Mouse (Mus musculus) intestine, embryonic 15.5 days (tissue): Measurements from ENCODE around the gene Oasl1. TPM values are rescaled to one million over a fixed set of nuclear protein-coding genes. Genes with fewer than 3 reads are reported as not detected.

Experiments
- ATAC-seq: fragments of 200-750 bp; cut with Nextera tagmentation; 2 replicates; pipeline ENCODE4 v1.8.0; 2017; ENCODE audit warnings: moderate TSS enrichment, moderate library complexity
- H3K27ac ChIP-seq: fragments of 300-500 bp; sonication (generic); 2 replicates; pipeline ENCODE4 v1.5.1; 2015; ENCODE audit warnings: mild to moderate bottlenecking, inconsistent platforms
- H3K27me3 ChIP-seq: fragments of 300-500 bp; sonication (generic); replicated peaks from 2 replicates; pipeline ENCODE4 v1.6.1; 2015; ENCODE audit warnings: inconsistent platforms
- H3K36me3 ChIP-seq: fragments of 300-500 bp; sonication (generic); 2 replicates; pipeline ENCODE4 v1.6.1; 2015; ENCODE audit warnings: inconsistent platforms
- H3K4me1 ChIP-seq: fragments of 300-500 bp; sonication (generic); replicated peaks from 2 replicates; pipeline ENCODE4 v1.6.1; 2015; ENCODE audit warnings: inconsistent platforms
- H3K4me2 ChIP-seq: fragments of 300-500 bp; sonication (generic); replicated peaks from 2 replicates; pipeline ENCODE4 v1.6.1; 2015; ENCODE audit warnings: mild to moderate bottlenecking, inconsistent platforms
- H3K4me3 ChIP-seq: fragments of 300-500 bp; sonication (generic); replicated peaks from 2 replicates; pipeline ENCODE4 v1.5.1; 2015; ENCODE audit warnings: inconsistent platforms
- H3K9ac ChIP-seq: fragments of 300-500 bp; sonication (generic); 2 replicates; pipeline ENCODE4 v1.6.1; 2015; ENCODE audit warnings: inconsistent platforms
- H3K9me3 ChIP-seq: fragments of 300-500 bp; sonication (generic); 2 replicates; pipeline ENCODE4 v1.6.1; 2016; ENCODE audit warnings: inconsistent platforms
- WGBS: fragments of 180-500 bp; shearing (Covaris S2); methylation state at CpG from one replicate; pipeline ENCODE4 v1.1.7; 2015; 5-methylcytosine and 5-hydroxymethylcytosine counted together
- polyA plus RNA-seq: library from polyadenylated mRNA; unstranded; fragments of >200 nt; fragmentation: Nextera tagmentation; extraction: Ambion mirVana; gene quantifications from 2 replicates; pipeline ENCODE4 v1.2.1, GENCODE M21; 2015

Oasl1 gene
- polyA plus RNA-seq, 1 experiment from 2014 or later, result 2.3 TPM

DNA sequence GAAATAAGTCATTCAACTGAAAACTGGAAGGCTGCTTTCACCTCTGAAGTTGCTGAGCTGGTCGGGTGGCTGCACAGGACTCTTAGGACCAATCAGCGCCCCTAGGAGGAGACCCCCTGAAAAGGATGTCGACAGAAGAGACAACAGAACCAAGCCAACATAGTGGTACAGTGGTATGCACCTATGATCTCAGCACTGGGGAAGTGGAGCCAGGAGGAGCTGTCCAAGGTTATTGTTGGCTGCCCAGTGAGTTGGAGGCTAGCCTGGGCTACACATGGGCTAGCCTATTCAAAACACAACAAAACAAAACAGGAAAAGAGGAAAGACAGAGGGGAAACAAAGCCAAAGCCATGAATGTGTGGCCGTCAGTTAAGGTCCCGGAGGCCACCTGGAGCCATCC, 35.0 kb downstream of the Oasl1 start:
- Histone ChIP-seq H3K27ac (no peak overlapping the region), H3K4me2 (no peak overlapping the region), H3K9me3 (no peaks in the 10 kb centered on the region), H3K27me3 (no peaks in the 10 kb centered on the region), H3K36me3 (no peaks in the 10 kb centered on the region), H3K9ac (no peak overlapping the region), H3K4me1 (0 out of 2 replicates have a peak, but pooled peaks cover 4% of the 10 kb centered on the region), H3K4me3 (no peak overlapping the region)
- no peak for ATAC-seq
- 85% methylated on average over 5 of the region's 5 CpGs for WGBS

GRCm38 (mm10) chr5:114961590-114962360, 38.7 kb downstream of the Oasl1 start:
- H3K9ac ChIP-seq, result no peak overlapping the region
- H3K9me3 ChIP-seq, result no peaks in the 10 kb centered on the region
- H3K27me3 ChIP-seq, result no peaks in the 10 kb centered on the region
- H3K4me1 ChIP-seq, result 0 out of 2 replicates have a peak, but pooled peaks cover 4% of the 10 kb centered on the region
- no peak for ATAC-seq
- H3K36me3 ChIP-seq, result no peaks in the 10 kb centered on the region
- H3K4me3 ChIP-seq, result no peak overlapping the region
- WGBS, result 52% methylated on average over 4 of the region's 4 CpGs
- H3K4me2 ChIP-seq, result no peak overlapping the region
- H3K27ac ChIP-seq, result no peak overlapping the region

GRCm38 (mm10) chr5:114964315-114964966, 41.4 kb downstream of the Oasl1 start:
- no peaks in the 10 kb centered on the region for H3K9me3 ChIP-seq
- no peaks in the 10 kb centered on the region for H3K27me3 ChIP-seq
- H3K4me3 ChIP-seq, result peak overlapping the region; percentile 15; the same call in 1 of the 2 replicates
- ATAC-seq, result peak; percentile 74
- peak overlapping the region; percentile 90 for H3K27ac ChIP-seq
- 33% methylated on average over 7 of the region's 7 CpGs for WGBS
- H3K9ac ChIP-seq, result no peak overlapping the region
- H3K36me3 ChIP-seq, result no peaks in the 10 kb centered on the region
- H3K4me2 ChIP-seq, result peak overlapping the region; percentile 50
- H3K4me1 ChIP-seq, result peaks cover 10% of the 10 kb centered on the region; the same call in 1 of the 2 replicates

GRCm38 (mm10) chr5:114964967-114965898, 42.2 kb downstream of the Oasl1 start:
- peak; percentile 83 for ATAC-seq
- no peaks in the 10 kb centered on the region for H3K9me3 ChIP-seq
- no peaks in the 10 kb centered on the region for H3K36me3 ChIP-seq
- WGBS, result 36% methylated on average over 17 of the region's 17 CpGs
- peak overlapping the region; percentile 50 for H3K4me2 ChIP-seq
- peak overlapping the region; percentile 15 for H3K4me3 ChIP-seq
- H3K9ac ChIP-seq, result peak overlapping the region; percentile 8; the same call in 1 of the 2 replicates
- H3K4me1 ChIP-seq, result peaks cover 10% of the 10 kb centered on the region; the same call in 1 of the 2 replicates
- H3K27me3 ChIP-seq, result no peaks in the 10 kb centered on the region
- peak overlapping the region; percentile 90 for H3K27ac ChIP-seq

GRCm38 (mm10) chr5:114967523-114968268, 44.7 kb downstream of the Oasl1 start:
- H3K4me1 ChIP-seq, result peaks cover 8% of the 10 kb centered on the region; the same call in 1 of the 2 replicates
- 31% methylated on average over 14 of the region's 14 CpGs for WGBS
- no peak for ATAC-seq
- H3K9ac ChIP-seq, result peak overlapping the region; percentile 41
- H3K4me3 ChIP-seq, result peak overlapping the region; percentile 47
- H3K27me3 ChIP-seq, result no peaks in the 10 kb centered on the region
- H3K36me3 ChIP-seq, result no peaks in the 10 kb centered on the region
- peak overlapping the region; percentile 58 for H3K4me2 ChIP-seq
- peak overlapping the region; percentile 92 for H3K27ac ChIP-seq
- no peaks in the 10 kb centered on the region for H3K9me3 ChIP-seq

DNA sequence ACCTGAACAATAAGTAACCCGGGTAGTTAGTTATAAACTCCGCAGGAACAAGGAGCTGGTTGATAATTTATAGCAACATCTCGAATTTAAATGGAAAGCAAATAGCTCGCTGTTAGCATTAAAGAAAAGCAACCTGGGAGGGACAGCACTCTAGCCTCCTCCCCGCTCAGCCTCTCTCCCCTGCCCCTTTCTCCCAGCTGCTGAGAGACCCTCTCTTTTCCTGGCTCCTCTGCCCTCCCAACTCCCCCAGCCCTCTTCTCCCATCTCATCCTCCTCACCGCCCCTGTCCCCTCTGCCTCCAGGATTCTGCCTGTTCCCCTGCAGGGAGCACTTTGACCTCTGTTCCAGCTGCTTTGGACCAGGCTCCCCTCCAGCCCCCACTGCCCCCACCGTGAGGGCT, 45.6 kb downstream of the Oasl1 start:
- Histone ChIP-seq H3K27ac (peak overlapping the region; percentile 92), H3K4me1 (peaks cover 8% of the 10 kb centered on the region; the same call in 1 of the 2 replicates), H3K4me3 (peak overlapping the region; percentile 47), H3K9ac (peak overlapping the region; percentile 68), H3K36me3 (no peaks in the 10 kb centered on the region), H3K4me2 (peak overlapping the region; percentile 58), H3K9me3 (no peaks in the 10 kb centered on the region), H3K27me3 (no peaks in the 10 kb centered on the region)
- ATAC-seq, result peak; percentile 4; the same call in 1 of the 2 replicates
- WGBS, result 21% methylated on average over 7 of the region's 7 CpGs

- H3K9ac ChIP-seq, result peak overlapping the region; percentile 68
- H3K4me3 ChIP-seq, result peak overlapping the region; percentile 47
- H3K27ac ChIP-seq, result peak overlapping the region; percentile 92
- H3K36me3 ChIP-seq, result no peaks in the 10 kb centered on the region
- peak overlapping the region; percentile 58 for H3K4me2 ChIP-seq
- no peaks in the 10 kb centered on the region for H3K27me3 ChIP-seq
- peaks cover 8% of the 10 kb centered on the region; the same call in 1 of the 2 replicates for H3K4me1 ChIP-seq
- peak; percentile 38 for ATAC-seq
- 10% methylated on average over 4 of the region's 4 CpGs for WGBS
- no peaks in the 10 kb centered on the region for H3K9me3 ChIP-seq
Measured at GRCm38 (mm10) chr5:114969064-114969463, 46.0 kb downstream of the Oasl1 start.

DNA sequence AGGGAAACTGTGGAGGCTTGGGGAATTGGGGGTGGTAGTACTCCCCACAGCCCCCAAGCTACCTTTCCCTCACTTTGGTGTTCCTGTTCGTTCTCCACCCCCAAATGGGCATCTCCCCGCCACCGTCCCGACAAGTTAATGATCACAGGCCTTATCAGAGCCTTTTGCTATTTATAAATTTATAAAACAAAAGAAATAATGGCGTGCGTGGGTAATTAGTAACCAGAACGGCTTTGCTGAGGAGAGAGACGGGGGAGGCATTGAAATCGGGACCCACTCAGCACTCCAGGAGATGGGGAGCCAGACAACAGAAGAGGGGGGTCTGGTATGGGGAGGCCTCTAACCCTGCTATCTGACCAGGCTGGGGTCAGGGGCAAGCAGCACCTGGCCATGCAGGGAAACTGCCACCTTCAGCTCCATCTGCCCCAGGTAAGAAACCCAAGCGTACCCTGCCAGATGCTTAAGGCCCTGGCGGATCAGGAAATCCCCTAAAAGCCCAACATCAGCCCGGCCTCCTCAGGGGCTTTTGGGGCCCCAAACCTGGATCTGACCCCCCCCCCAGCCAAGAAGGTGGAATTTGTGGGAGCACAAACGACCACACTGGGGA, 46.7 kb downstream of the Oasl1 start:
- Histone ChIP-seq H3K9ac (peak overlapping the region; percentile 68), H3K27ac (peak overlapping the region; percentile 92), H3K4me1 (peaks cover 8% of the 10 kb centered on the region; the same call in 1 of the 2 replicates), H3K9me3 (no peaks in the 10 kb centered on the region), H3K4me3 (peak overlapping the region; percentile 47), H3K27me3 (no peaks in the 10 kb centered on the region), H3K4me2 (peak overlapping the region; percentile 58), H3K36me3 (no peaks in the 10 kb centered on the region)
- 46% methylated on average over 13 of the region's 13 CpGs for WGBS
- no peak for ATAC-seq

- H3K27ac ChIP-seq, result peak within 1 kb of the TSS; percentile 92
- WGBS, result 47% methylated on average over 17 of the region's 17 CpGs
- H3K36me3 ChIP-seq, result no peaks in the 10 kb centered on the region
- no peaks in the 10 kb centered on the region for H3K9me3 ChIP-seq
- H3K4me2 ChIP-seq, result peak within 1 kb of the TSS; percentile 37
- peak; percentile 77 for ATAC-seq
- H3K9ac ChIP-seq, result peak within 1 kb of the TSS; percentile 68
- H3K4me3 ChIP-seq, result peak within 1 kb of the TSS; percentile 47
- H3K27me3 ChIP-seq, result no peaks in the 10 kb centered on the region
- H3K4me1 ChIP-seq, result peaks cover 8% of the 10 kb centered on the region; the same call in 1 of the 2 replicates
Measured at GRCm38 (mm10) chr5:114970824-114971227, 47.8 kb downstream of the Oasl1 start, which contains the start of gene Hnf1a. TSS of gene Hnf1a (minus strand) at chr5:114971094.

GRCm38 (mm10) chr5:114972201-114972600, 49.2 kb downstream of the Oasl1 start:
- no peaks in the 10 kb centered on the region for H3K27me3 ChIP-seq
- no peak overlapping the region for H3K9ac ChIP-seq
- H3K4me1 ChIP-seq, result peaks cover 8% of the 10 kb centered on the region; the same call in 1 of the 2 replicates
- H3K4me2 ChIP-seq, result peak overlapping the region; percentile 27
- H3K27ac ChIP-seq, result no peak overlapping the region
- 0 out of 2 replicates have a peak overlapping the region, but pooled peaks have one; percentile 47 for H3K4me3 ChIP-seq
- H3K9me3 ChIP-seq, result no peaks in the 10 kb centered on the region
- no peak for ATAC-seq
- 73% methylated on average over 9 of the region's 9 CpGs for WGBS
- H3K36me3 ChIP-seq, result no peaks in the 10 kb centered on the region

DNA sequence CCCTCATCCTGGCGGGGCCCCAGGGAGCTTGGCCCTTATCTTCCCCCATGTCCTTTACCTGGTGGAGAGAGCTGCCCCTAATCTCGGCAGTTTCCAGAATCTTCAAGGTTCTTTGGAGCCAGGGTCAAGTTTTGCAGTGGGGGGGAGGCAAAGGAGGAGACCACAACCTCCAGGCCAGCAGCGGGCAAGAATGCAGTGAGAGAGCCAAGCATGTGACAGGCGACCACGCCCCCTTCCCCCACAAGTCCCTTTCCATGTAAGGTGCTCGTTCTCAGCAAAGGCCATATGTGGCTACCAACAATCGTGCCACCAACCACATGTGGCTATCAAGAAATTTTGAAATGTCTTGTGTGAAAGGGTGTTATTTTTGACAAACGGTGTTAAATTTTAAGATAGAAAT, 50.1 kb downstream of the Oasl1 start:
- H3K9ac ChIP-seq, result no peak overlapping the region
- H3K4me1 ChIP-seq, result peaks cover 2% of the 10 kb centered on the region; the same call in 1 of the 2 replicates
- no peak overlapping the region for H3K4me2 ChIP-seq
- H3K36me3 ChIP-seq, result no peaks in the 10 kb centered on the region
- H3K27me3 ChIP-seq, result no peaks in the 10 kb centered on the region
- no peaks in the 10 kb centered on the region for H3K9me3 ChIP-seq
- 75% methylated on average over 8 of the region's 8 CpGs for WGBS
- no peak for ATAC-seq
- H3K4me3 ChIP-seq, result no peak overlapping the region
- H3K27ac ChIP-seq, result no peak overlapping the region
